Mouse (Mus musculus) ovary, adult 18-20 months (tissue): Measurements from ENCODE around the gene Fgfr2.
"Not testable (repeated sequence)": the region's sequence is repeated elsewhere in the genome, so short reads cannot be mapped to it uniquely, and the experiment has no call there.

Experiments
- DNase-seq: peaks from one replicate; pipeline ENCODE4 v3.0.0; 2022; ENCODE audit warnings: low spot score, mixed read lengths

The Fgfr2 gene

DNA sequence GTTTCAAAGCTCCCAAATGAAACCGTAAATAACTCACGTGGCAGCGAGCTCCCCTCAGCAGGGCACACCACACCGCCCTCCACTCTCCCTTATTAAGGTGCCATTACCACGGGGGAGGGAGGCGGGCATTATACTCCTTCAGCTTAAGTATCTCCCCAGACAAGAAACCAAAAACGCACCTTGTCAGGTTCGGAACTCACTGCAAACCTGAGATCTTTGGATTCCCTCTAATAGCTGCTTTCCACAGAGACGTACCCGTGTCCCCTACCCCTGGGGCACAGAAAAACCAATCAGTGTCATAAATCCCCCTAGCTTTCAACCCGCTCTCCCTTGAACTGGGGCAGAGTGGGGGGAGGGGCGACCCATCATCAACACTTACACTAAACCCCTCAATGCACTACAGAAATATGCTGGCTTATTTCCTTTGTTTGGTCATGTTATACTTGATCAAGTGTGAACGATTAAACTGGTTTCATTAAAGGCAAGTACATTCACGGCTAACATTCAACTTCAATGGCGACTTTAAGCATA lies 2.9 kb downstream of the Fgfr2 start:
- DNase-seq: no peak

- no peak for DNase-seq
These were observed 5.3 kb downstream of the Fgfr2 start for GRCm38 (mm10) chr7:133117815-133118214.

DNA sequence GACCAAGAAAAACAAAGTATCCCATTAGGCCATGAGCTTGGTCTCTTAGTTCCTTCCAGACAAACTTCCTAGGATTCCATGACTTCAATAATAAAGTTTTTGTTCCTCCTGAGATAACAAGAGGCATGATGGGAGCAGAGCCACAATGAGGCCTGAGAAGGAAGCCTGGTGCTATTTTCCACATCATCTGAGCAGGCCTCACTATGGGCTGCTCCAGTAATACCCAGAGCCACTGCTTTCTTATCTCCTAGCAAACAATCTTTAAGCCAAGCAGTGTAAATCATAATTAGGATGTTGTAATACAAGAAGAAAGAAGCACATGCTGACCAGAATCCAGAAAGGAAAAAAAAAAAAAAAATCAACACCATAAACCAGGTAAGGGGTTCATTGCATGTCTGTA lies 6.6 kb downstream of the Fgfr2 start:
- no peak for DNase-seq

DNA sequence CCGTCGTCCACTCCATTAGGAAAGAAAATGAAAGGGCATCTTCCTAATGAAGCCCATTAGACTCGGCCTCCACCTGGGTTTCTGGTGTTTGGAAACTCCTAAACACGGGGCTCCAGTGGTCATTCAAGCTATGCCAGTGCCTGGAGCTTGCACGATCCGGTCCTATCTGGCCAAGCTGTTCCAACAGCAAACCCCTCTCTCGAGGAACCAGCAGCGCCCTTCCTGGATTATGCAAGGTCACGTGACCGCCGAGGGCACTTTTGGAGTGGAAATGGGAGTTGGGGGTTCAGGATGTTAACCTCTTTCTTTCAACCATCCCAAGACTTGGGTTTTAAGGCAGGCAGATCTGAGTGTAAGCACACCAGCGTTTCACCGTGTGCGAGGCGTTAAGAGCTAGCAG lies 7.3 kb downstream of the Fgfr2 start:
- DNase-seq: no peak

- no peak for DNase-seq
These were observed 8.2 kb downstream of the Fgfr2 start for GRCm38 (mm10) chr7:133114847-133115470.

GRCm38 (mm10) chr7:133113185-133113895 lies 9.8 kb downstream of the Fgfr2 start:
- DNase-seq: no peak

- DNase-seq: no peak
These were observed 10.8 kb downstream of the Fgfr2 start for GRCm38 (mm10) chr7:133112351-133112831.

DNA sequence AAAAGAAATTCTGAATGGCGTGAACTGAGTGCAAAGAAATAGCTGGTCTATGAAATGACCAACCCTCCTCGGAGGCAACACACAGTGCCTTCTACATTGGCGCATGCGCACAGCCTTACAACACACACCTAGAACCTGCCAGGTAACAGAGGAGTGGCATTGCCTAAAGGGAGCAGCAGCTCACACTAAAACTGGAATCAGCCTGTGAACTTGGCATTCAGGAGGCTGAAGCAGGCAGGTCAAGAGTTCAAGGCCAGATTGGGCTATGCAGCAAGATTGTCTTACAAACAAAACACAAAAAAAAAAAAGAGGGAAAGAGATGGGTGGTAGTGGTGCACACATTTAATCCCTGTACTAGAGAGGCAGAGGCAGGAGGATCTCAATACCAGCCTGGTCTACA lies 13.7 kb downstream of the Fgfr2 start:
- DNase-seq: no peak

- DNase-seq: no peak
These were observed 14.5 kb downstream of the Fgfr2 start for GRCm38 (mm10) chr7:133108695-133109094.

DNA sequence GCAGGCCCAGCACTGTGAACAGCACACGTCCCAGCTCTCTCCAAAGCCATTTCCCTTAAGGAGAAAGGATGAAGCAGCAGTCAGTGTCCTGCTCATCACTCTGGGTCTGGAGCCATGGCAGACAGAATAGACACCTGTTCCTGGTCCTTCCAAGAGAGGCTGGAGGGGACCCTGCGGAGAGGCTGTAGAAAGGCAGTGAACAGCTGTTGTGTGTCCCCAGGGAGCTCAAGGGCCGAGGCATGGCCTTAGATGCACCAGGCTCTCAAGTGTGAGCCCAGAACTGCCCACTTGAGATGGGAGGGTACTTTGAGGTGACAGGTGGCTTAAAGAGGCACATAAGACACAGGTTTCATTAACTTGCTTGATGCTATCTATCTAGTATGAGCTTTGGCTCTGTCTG lies 20.6 kb downstream of the Fgfr2 start:
- no peak for DNase-seq

DNA sequence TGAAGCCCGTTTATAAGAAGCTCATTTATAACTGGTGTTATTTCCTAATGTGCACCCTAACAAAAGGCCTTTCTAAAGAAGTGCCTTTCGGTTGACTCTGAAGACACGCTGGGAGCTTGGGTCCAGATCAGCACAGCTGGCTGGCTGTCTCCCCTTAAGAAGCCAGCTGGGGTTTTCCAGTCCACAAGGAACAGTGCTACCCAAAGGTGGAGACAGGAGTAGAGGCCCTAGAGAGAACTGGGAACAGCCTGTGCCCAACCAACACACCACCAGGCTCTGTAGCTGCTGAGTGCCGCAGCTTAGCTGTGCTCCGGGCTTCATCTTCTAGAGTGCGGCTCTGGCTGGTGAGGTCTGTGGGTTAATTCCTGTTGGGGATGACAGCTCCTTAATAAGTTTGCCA lies 22.1 kb downstream of the Fgfr2 start:
- no peak for DNase-seq

DNA sequence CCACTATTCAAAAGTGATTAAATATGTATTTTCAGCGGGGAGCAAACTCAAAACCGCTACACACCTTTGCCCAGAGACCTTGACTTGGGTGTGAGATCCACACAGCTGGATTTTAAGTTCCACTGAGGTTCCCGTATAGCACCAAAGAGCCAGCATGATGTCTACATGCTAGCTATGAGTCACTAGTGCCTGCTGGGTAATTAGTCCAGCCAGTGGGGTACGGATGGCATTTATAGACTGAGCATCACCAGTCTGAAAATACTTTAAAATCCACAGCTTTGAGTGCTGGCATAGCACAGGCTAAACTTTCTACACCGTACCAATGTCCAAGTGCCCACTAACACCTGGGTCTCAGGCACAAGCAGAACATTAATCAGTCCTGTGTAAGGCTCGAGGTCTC lies 23.0 kb downstream of the Fgfr2 start:
- no peak for DNase-seq

GRCm38 (mm10) chr7:133099266-133099665 lies 23.9 kb downstream of the Fgfr2 start:
- DNase-seq: peak; percentile 70

DNA sequence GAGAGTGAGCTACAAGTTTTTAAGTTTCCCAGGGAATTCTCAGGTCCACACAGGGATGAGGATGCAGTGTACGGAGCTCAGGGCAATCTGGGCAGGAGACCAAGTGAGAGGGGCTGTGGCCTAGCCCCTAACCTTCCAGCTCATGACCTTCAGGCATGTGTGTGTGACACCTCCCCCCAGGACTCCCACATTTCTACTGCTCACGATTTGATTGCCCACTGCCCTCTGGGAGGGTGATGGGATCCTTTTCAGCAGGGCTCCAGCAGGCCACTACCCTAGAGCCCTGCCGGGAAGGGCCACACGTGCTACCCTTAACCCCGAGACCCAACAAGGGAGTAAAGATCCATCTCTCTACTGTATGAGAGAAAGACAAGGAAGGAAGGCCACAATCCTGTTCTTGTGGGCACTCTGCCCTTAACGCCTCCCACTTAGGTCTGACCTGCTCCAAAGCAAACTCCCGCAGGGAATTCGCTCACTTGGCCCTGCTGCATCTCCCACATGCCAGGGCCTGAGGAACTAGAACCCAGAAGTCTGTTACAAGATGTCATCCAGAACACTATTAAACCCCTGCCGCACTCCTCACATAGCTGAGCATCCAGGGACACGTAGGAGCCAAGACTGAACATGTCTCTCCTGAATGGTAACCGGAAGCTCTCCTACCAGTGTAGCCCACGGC lies 24.9 kb downstream of the Fgfr2 start:
- DNase-seq: no peak

- DNase-seq: not testable (repeated sequence)
These were observed 27.5 kb downstream of the Fgfr2 start for GRCm38 (mm10) chr7:133095610-133096009.

DNA sequence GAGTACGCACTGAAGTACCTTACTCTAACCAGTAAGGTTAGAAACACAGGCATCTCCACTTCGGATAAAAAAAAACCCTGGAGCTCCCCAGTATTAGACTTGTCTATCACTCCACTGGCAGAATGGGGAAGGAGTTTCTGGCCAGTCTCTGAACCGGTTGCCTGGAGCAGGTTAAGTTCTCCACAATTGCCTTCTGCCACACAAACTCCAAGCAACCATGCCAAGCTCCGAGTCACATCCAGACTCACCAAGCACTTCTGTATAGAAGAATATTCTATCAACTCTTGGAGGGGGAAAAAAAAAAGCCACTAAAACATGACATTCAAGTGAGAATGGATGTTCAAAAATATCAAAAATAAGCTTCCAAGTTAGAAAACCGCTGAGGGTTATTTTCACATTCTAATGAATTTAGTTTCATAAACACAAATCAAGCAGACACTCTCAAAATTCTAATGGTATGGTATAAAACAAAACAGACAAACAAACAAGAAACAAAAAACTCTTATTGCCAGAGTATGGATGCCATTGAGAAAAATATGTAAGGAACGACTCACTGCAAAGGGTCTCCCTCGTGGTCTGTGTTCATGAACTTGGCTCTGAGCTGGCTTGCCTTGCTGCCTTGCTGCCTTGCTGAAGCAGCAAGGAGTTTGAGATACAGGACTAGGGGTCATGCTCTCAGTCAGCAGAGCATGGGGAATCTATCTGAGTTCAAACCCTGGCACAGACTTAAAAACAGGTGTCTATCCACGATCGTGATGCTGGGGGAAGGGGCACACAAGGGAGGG lies 28.2 kb downstream of the Fgfr2 start:
- no peak for DNase-seq

GRCm38 (mm10) chr7:133094161-133094560 lies 29.0 kb downstream of the Fgfr2 start:
- DNase-seq: no peak

GRCm38 (mm10) chr7:133093731-133094130 lies 29.4 kb downstream of the Fgfr2 start:
- DNase-seq: no peak

GRCm38 (mm10) chr7:133090641-133091040 lies 32.5 kb downstream of the Fgfr2 start:
- DNase-seq: no peak

DNA sequence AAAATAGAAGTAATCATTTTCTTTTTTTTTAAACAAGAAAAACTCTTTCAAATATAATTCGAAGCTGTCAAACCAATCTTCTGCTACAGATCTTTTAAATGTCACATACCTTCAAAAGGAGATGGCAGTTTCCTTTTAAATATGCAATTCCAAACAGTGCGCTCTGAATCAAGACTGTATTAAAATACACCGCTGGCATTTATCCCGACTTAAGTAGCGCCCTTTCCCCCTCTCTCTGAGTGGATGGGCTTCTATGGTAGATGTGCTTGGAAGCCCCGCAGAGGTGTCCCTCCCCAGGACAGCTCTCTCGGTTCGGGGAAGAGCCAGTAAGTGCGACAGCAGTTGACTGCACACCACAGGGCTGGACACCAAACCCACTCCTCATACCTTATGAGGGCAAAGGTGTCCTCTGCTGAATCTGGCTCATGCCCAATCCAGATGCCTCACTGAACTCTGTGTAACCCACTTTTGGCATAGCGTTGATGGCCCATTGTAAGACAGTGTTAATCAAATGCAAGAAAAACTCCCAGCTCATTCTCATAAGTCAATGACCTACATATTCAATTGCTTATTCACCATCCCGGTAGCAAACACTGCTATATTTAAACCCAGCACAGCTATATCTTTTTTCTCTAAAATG lies 33.4 kb downstream of the Fgfr2 start:
- no peak for DNase-seq

DNA sequence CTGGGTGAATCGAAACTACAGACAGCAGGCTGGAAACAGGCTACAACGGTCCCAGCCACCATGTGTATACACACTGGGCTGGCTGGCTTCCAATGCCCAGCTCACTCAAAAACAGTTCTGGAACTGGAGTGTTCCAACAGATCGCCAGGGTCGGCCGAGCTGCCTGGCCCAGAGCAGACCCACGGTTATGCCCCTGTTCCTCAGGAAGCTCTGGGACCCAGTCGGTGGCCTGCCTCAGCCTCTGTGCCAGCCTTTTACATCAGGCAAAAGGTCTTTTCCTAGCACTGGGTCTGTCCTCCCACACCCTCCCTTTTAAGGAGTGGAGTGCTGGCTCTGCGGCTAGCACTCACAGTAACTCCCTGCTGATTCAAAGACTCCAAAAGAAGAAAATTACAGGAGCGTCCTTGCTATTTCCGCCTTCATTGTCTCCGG lies 34.3 kb downstream of the Fgfr2 start:
- peak; percentile 66 for DNase-seq

- no peak for DNase-seq
These were observed 34.7 kb downstream of the Fgfr2 start for GRCm38 (mm10) chr7:133088411-133088810.
